Mouse (Mus musculus): ENCODE data around the gene Rbm12.
"Not testable (repeated sequence)": the region's sequence is repeated elsewhere in the genome, so short reads cannot be mapped to it uniquely, and the experiment has no call there.

Rbm12 gene

GRCm38 (mm10) chr2:156111358-156112079, at the start of gene Rbm12, which contains the start of gene Cpne1:
Rbm12 (minus strand) TSS chr2:156111978.
Cpne1 (minus strand) TSS chr2:156111965.
- peak; percentile 78 for DNase-seq (ENCODE audit: low read depth)

GRCm38 (mm10) chr2:156151538-156151937, 39.8 kb upstream of the Rbm12 start:
- no peak for DNase-seq (ENCODE audit: low read depth)

GRCm38 (mm10) chr2:156147316-156147915, 35.6 kb upstream of the Rbm12 start:
- no peak for DNase-seq (ENCODE audit: low read depth)

- DNase-seq (ENCODE audit: low read depth), result no peak
Observed at GRCm38 (mm10) chr2:156146272-156146989, 34.7 kb upstream of the Rbm12 start.

- DNase-seq (ENCODE audit: low read depth), result no peak
Observed at GRCm38 (mm10) chr2:156145486-156146130, 33.8 kb upstream of the Rbm12 start.

GRCm38 (mm10) chr2:156143953-156144724, 32.4 kb upstream of the Rbm12 start, which contains the start of the genes Romo1 and Nfs1:
Romo1 (plus strand) TSS chr2:156144039.
Nfs1 (minus strand) TSS chr2:156144186.
- DNase-seq (ENCODE audit: low read depth), result peak; percentile 87

- DNase-seq (ENCODE audit: low read depth), result peak; percentile 44
Observed at GRCm38 (mm10) chr2:156143367-156143766, 31.6 kb upstream of the Rbm12 start.

- no peak for DNase-seq (ENCODE audit: low read depth)
Observed at GRCm38 (mm10) chr2:156142820-156143219, 31.0 kb upstream of the Rbm12 start.

- peak; percentile 31 for DNase-seq (ENCODE audit: low read depth)
Observed at GRCm38 (mm10) chr2:156135695-156136094, 23.9 kb upstream of the Rbm12 start.

GRCm38 (mm10) chr2:156134161-156134560, 22.4 kb upstream of the Rbm12 start:
- no peak for DNase-seq (ENCODE audit: low read depth)

- DNase-seq (ENCODE audit: low read depth), result no peak
Observed at GRCm38 (mm10) chr2:156126992-156127391, 15.2 kb upstream of the Rbm12 start, which contains the start of gene Gm28036. Gm28036 (minus strand) TSS chr2:156127092.

- DNase-seq (ENCODE audit: low read depth), result no peak
Observed at GRCm38 (mm10) chr2:156123731-156124130, 12.0 kb upstream of the Rbm12 start.

GRCm38 (mm10) chr2:156119566-156119965, 7.8 kb upstream of the Rbm12 start:
- no peak for DNase-seq (ENCODE audit: low read depth)

- not testable (repeated sequence) for DNase-seq (ENCODE audit: low read depth)
Observed at GRCm38 (mm10) chr2:156112080-156112423, 274 bp upstream of the Rbm12 start.

GRCm38 (mm10) chr2:156110627-156111357, 986 bp downstream of the Rbm12 start:
- DNase-seq (ENCODE audit: low read depth), result peak; percentile 51

GRCm38 (mm10) chr2:156091926-156092325, 19.9 kb downstream of the Rbm12 start:
- no peak for DNase-seq (ENCODE audit: low read depth)

- no peak for DNase-seq (ENCODE audit: low read depth)
Observed at GRCm38 (mm10) chr2:156089799-156090198, 22.0 kb downstream of the Rbm12 start.

GRCm38 (mm10) chr2:156087391-156088110, 24.2 kb downstream of the Rbm12 start:
- no peak for DNase-seq (ENCODE audit: low read depth)

- no peak for DNase-seq (ENCODE audit: low read depth)
Observed at GRCm38 (mm10) chr2:156084541-156084940, 27.2 kb downstream of the Rbm12 start.

- no peak for DNase-seq (ENCODE audit: low read depth)
Observed at GRCm38 (mm10) chr2:156080391-156080790, 31.4 kb downstream of the Rbm12 start.
